Mouse (Mus musculus) erythroblast, embryonic 14.5 days (primary cell): ENCODE results near the gene Phf23. TPM values are rescaled to one million over a fixed set of nuclear protein-coding genes. Genes with fewer than 3 reads are reported as not detected.
"Not testable (repeated sequence)": the region's sequence is repeated elsewhere in the genome, so short reads cannot be mapped to it uniquely, and the experiment has no call there.

Experiments used
- H3K27me3 ChIP-seq: 2 replicates; pipeline ENCODE4 v1.6.1; 2012; ENCODE audit warnings: inconsistent platforms; ENCODE audit not compliant: control insufficient read depth
- H3K36me3 ChIP-seq: 2 replicates; pipeline ENCODE4 v1.6.1; 2012; ENCODE audit warnings: mild to moderate bottlenecking, inconsistent platforms; ENCODE audit not compliant: control insufficient read depth
- H3K4me1 ChIP-seq: 2 replicates; pipeline ENCODE4 v1.6.1; 2012; ENCODE audit warnings: inconsistent platforms; ENCODE audit not compliant: control insufficient read depth
- H3K4me3 ChIP-seq: replicated peaks from 2 replicates; pipeline ENCODE3; 2012; ENCODE audit warnings: moderate library complexity, mild to moderate bottlenecking, inconsistent platforms
- H3K9me3 ChIP-seq: 2 replicates; pipeline ENCODE4 v1.6.1; 2012; ENCODE audit warnings: low read length, inconsistent platforms, mixed read lengths; ENCODE audit not compliant: control insufficient read depth
- GATA1 ChIP-seq: IDR thresholded peaks from 2 replicates; pipeline ENCODE4 v1.6.1; 2012; ENCODE audit warnings: low read length, inconsistent platforms, mixed read lengths
- TAL1 ChIP-seq: IDR thresholded peaks from 3 replicates; pipeline ENCODE4 v1.6.1; 2012; ENCODE audit warnings: low read length, inconsistent platforms, mixed read lengths
- polyA plus RNA-seq: library from polyadenylated mRNA; stranded (reverse); fragments of >175 nt; gene quantifications from 2 replicates; pipeline ENCODE4 v1.2.3, GENCODE M21; 2012

The Phf23 gene
- polyA plus RNA-seq, 1 experiment: 5.5 TPM

DNA sequence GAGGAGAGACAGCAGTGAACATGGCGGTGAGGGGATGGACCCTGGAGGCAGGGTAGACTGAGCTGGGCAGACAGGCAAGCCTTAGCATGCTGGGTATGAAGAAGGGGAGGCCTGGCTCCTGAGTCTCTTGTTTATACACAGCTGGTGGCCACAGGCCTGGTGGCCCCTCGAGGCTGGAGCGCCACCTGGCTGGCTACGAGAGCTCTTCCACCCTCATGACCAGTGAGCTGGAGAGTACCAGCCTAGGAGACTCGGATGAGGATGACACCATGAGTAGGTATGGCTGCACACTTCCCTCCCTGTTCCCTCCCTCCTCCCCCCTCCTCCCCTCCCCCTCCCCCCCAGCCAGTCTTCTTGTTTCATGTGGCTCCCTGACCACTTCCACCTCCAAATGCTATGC lies 9.9 kb downstream of the Phf23 start:
- no peak for TF ChIP-seq TAL1
- TF ChIP-seq GATA1: no peak
- H3K27me3 ChIP-seq: no peaks in the 10 kb centered on the region
- H3K4me1 ChIP-seq: peaks cover 21% of the 10 kb centered on the region
- no peaks in the 10 kb centered on the region for H3K9me3 ChIP-seq
- H3K36me3 ChIP-seq: peaks cover 61% of the 10 kb centered on the region
- H3K4me3 ChIP-seq: no peak overlapping the region

- Histone ChIP-seq H3K4me3 (no peak overlapping the region), H3K27me3 (no peaks in the 10 kb centered on the region), H3K36me3 (peaks cover 94% of the 10 kb centered on the region), H3K4me1 (peaks cover 16% of the 10 kb centered on the region), H3K9me3 (no peaks in the 10 kb centered on the region)
- TF ChIP-seq GATA1: no peak
Observed at GRCm38 (mm10) chr11:70010033-70010432, 14.5 kb downstream of the Phf23 start.

DNA sequence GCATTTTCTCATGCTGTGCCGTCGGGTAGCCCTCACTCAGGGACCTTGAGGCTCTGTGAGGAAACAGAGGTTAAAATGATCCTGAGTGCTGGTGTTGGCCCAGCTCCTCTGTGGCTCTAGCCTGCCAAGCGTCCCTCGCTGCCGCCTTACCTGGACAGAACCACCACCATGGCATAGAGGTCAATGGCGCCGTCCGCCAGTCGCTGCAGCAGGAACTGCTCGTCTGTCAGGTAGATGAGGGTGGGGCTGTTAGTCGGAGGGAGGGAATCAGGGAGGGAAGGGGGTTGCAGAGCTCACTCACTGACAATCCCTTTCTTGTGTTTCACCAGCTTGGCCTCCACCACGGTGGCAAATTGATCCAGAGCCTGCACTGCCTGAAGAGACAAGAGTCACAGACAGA lies 15.0 kb downstream of the Phf23 start:
- TF ChIP-seq TAL1 (no peak), GATA1 (no peak)
- H3K4me1 ChIP-seq: peaks cover 21% of the 10 kb centered on the region
- H3K36me3 ChIP-seq: peaks cover 89% of the 10 kb centered on the region
- H3K9me3 ChIP-seq: no peaks in the 10 kb centered on the region
- H3K27me3 ChIP-seq: no peaks in the 10 kb centered on the region
- no peak overlapping the region for H3K4me3 ChIP-seq

DNA sequence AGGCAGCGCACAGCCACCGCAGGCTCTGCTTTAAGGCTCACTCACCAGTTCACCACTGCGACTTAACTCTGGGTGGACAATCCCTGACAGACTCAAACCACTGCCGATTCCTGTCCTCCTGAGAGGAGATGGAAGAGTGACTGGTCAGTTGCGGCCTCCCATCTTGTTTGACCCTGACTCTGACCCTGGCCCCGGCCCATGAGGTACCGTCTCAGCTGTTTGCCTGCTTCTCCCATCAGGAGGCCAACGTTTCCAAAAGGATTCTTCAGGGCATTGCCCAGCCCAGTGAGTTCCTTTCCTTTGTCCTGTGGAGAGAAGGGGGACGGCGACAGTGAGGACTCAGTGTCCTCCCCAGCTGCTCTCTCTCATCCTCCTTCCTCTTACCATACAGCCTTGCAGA lies 15.4 kb downstream of the Phf23 start:
- TF ChIP-seq GATA1: no peak
- TF ChIP-seq TAL1: no peak
- Histone ChIP-seq H3K4me3 (no peak overlapping the region), H3K36me3 (peaks cover 86% of the 10 kb centered on the region), H3K4me1 (peaks cover 24% of the 10 kb centered on the region), H3K27me3 (no peaks in the 10 kb centered on the region), H3K9me3 (no peaks in the 10 kb centered on the region)

DNA sequence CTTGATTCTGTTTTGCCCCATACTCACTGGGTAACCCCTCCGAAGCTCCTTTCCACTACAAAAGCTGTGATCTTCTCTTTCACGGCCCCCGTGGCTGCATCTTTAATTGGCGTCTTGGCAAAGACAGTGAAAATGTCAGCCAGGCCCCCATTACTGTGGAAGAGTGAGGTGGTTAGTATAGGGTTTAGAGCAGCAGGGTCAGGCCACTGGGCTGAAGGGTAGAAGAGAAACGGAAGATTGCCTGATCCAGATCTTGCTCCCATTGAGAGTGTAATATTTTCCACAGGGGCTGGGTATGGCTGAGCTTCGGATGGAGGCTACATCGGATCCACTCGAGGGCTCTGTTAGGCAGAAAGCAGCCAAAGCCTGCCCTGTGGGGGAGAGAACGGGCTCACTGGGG lies 17.4 kb downstream of the Phf23 start:
- H3K36me3 ChIP-seq: peaks cover 66% of the 10 kb centered on the region
- TF ChIP-seq TAL1: no peak
- H3K4me3 ChIP-seq: no peak overlapping the region
- H3K27me3 ChIP-seq: no peaks in the 10 kb centered on the region
- no peaks in the 10 kb centered on the region for H3K9me3 ChIP-seq
- H3K4me1 ChIP-seq: peaks cover 34% of the 10 kb centered on the region

DNA sequence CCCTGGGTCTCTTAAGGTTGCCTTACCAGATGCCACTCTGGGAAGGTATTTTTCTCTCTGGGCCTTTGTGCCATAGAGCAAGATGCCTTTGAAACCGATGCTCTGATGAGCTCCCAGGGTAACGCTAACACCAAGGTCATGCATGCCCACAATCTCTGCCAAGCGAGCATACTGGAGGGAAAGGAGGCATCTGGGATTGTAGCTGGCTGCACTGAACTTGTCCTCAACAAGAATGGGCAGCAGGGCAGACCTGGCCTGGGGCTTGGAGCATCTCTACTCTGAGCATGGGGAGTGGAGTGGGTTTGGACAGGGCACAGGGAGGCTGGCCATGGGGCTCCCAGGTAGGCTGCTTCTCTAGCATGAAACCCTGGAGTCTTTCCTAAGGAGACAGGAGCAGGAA lies 17.8 kb downstream of the Phf23 start:
- no peak overlapping the region for H3K4me3 ChIP-seq
- H3K9me3 ChIP-seq: no peaks in the 10 kb centered on the region
- TF ChIP-seq TAL1: no peak
- no peak for TF ChIP-seq GATA1

DNA sequence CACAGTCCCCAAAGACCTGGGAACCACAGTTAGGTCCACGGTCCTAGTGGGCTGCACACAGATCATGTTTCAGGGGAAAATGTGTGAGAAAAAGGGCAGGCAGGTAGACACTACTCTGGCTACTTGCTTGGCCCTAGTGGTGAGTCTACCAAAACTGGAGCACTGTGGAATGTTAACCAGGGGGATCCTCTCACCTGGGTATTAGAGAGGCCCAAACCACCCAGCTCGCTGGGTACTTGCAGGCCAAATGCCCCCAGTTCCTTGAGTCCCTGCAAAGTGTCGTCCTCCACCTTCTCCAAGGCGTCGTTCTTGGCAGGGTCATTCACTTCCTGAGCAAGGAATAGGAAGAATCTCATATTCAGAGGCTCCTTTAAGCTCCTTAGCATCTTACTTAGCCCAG lies 18.5 kb downstream of the Phf23 start:
- Histone ChIP-seq H3K4me1 (peaks cover 44% of the 10 kb centered on the region), H3K4me3 (peak overlapping the region; percentile 81), H3K27me3 (no peaks in the 10 kb centered on the region), H3K36me3 (peaks cover 55% of the 10 kb centered on the region), H3K9me3 (no peaks in the 10 kb centered on the region)
- TF ChIP-seq TAL1: no peak
- no peak for TF ChIP-seq GATA1

More for the DNA sequence above, 17.8 kb downstream of the Phf23 start:
- Histone ChIP-seq H3K36me3 (peaks cover 61% of the 10 kb centered on the region), H3K27me3 (no peaks in the 10 kb centered on the region), H3K4me1 (peaks cover 38% of the 10 kb centered on the region)

DNA sequence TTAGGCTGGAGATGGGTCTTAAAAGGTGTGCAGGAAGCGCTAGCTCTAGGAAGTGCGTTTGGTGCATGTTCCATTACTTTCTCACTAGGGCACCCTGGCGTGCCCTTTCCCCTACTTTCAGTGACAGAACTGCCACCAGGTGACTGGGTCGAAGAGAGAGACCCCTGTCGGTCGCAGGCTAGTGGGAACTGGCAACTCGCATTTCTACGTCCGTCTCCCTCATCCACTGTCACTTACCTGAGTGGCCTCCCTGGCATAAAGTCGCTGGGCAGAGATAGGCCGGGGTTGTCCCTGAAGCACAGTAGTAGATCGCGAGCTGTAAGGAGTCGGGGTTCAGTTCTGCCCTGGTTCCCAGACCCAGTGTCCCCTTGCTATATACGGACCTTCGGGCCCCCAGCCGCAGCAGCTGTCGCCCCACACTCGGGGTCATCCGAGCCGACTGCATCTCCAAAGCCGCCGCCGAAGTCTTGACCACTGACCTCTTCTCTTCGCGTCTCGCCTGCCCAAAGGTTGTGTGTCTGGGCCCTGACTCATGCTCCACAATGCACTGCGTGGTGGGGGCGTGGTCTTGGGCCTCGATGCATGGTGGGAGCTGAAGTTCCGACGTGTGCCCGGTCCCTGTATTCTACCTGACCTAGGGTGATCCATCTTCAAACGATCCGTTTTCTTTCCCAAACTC lies 19.4 kb downstream of the Phf23 start, which contains the start of gene Acadvl:
TSS of gene Acadvl (minus strand) at position 532 of the 679 bp plus-strand sequence.
- no peaks in the 10 kb centered on the region for H3K27me3 ChIP-seq
- no peak for TF ChIP-seq TAL1
- no peak for TF ChIP-seq GATA1
- no peaks in the 10 kb centered on the region for H3K9me3 ChIP-seq
- peak within 1 kb of the TSS; percentile 81 for H3K4me3 ChIP-seq
- peaks cover 45% of the 10 kb centered on the region for H3K36me3 ChIP-seq
- peaks cover 49% of the 10 kb centered on the region for H3K4me1 ChIP-seq

- peaks cover 38% of the 10 kb centered on the region for H3K36me3 ChIP-seq
- peaks cover 55% of the 10 kb centered on the region for H3K4me1 ChIP-seq
- H3K4me3 ChIP-seq: peak overlapping the region; percentile 81
- no peaks in the 10 kb centered on the region for H3K27me3 ChIP-seq
- no peak for TF ChIP-seq GATA1
- no peak for TF ChIP-seq TAL1
- H3K9me3 ChIP-seq: no peaks in the 10 kb centered on the region
Observed at GRCm38 (mm10) chr11:70015677-70016076, 20.1 kb downstream of the Phf23 start.

DNA sequence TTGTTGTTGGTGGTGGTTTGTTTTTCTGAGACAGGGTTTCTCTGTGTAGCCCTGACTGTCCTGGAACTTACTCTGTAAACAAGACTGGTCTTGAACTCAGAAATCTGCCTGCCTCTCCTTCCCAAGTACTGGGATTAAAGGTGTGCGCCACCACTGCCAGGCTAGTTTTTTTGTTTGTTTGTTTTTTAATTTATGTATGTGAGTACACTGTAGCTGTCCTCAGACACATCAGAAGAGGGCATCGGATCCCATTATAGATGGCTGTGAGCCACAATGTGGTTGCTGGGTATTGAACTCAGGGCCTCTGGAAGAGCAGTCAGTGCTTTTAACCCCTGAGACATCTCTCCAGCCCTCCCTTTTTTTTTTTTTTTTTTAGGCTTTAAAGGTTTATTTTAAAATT lies 20.6 kb downstream of the Phf23 start:
- H3K36me3 ChIP-seq: peaks cover 34% of the 10 kb centered on the region
- H3K4me1 ChIP-seq: peaks cover 60% of the 10 kb centered on the region
- not testable (repeated sequence) for H3K27me3 ChIP-seq, H3K9me3 ChIP-seq, H3K4me3 ChIP-seq
